Mouse (Mus musculus): Measurements from ENCODE around the gene Glyctk.

DNA sequence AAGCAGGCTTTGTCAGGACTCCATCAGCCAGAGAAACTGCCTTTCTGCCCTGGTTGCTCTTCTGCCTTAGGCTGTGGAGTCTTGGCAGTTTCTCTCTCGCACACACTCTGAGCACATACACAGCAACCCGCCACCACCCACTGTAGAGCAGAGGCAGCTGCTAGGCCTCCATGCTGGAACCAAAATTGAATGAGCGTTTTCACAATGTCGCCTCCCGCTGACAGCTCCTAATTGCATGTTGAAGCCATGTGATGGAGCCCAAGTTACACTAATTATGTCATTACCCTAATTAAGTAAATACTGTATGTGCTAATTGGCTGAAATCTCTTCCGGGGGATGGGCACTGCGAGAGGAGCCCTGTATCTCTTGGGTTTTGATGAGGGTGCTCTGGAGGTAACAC, 13.8 kb downstream of the Glyctk start:
- TF ChIP-seq CTCF (IDR thresholded peaks at IDR 0.05; ENCODE audit: borderline replicate concordance, insufficient read depth, low read depth, low read length) (no peak), POLR2A (IDR thresholded peaks at IDR 0.05; ENCODE audit: borderline replicate concordance, insufficient read depth, low read length) (no peak)

All from cerebellum, adult 2 months (tissue).